28 mouse cellular contexts compared by ENCODE assay signal in genomic region chr9:113971615-113972014, GRCm38 (mm10). TPM values are rescaled to one million over a fixed set of nuclear protein-coding genes. Genes with fewer than 3 reads are reported as not detected.
DNase-seq lines count a peak whose midpoint lies in the region; ATAC-seq and TF ChIP-seq lines count a peak whose summit lies in the region.
"Had no signal": no experiment of that assay in that cellular context is flagged by ENCODE, and none has a peak within 500 bp of the region (broad histone marks: within the 10 kb centered on the region; RNA-seq: fewer than 3 reads in every experiment).

No protein-coding gene starts in this region.

- H3K9me3 ChIP-seq in erythroblast, embryonic 14.5 days (ENCODE audit: control insufficient read depth, low read length), result peaks cover 2% of the 10 kb centered on the region; the same call in 1 of the 2 replicates
- H3K9me3 ChIP-seq in liver, embryonic 13.5 days (replicated peaks), result no peaks in the 10 kb centered on the region
- no peaks in the 10 kb centered on the region for H3K9me3 ChIP-seq in liver, embryonic 11.5 days (ENCODE audit: control insufficient read depth, low read length)
- H3K9me3 ChIP-seq in limb, embryonic 10.5 days (replicated peaks), result no peaks in the 10 kb centered on the region
- H3K9me3 ChIP-seq: forebrain, embryonic 10.5 days; forebrain, embryonic 15.5 days; heart, embryonic 12.5 days; hindbrain, embryonic 13.5 days; limb, embryonic 15.5 days; lung, embryonic 15.5 days; midbrain, embryonic 12.5 days had no signal

- no peaks in the 10 kb centered on the region for H3K27me3 ChIP-seq in erythroblast, embryonic 14.5 days (ENCODE audit: control insufficient read depth)
- H3K27me3 ChIP-seq in liver, embryonic 13.5 days, result no peaks in the 10 kb centered on the region
- no peaks in the 10 kb centered on the region for H3K27me3 ChIP-seq in liver, embryonic 11.5 days (replicated peaks; ENCODE audit: control insufficient read depth, insufficient read depth, low read length)
- no peaks in the 10 kb centered on the region for H3K27me3 ChIP-seq in myocyte (ENCODE audit: control insufficient read depth, insufficient read depth, insufficient read length)
- H3K27me3 ChIP-seq in limb, embryonic 10.5 days (ENCODE audit: low read depth, poor library complexity, severe bottlenecking), result no peaks in the 10 kb centered on the region
- H3K27me3 ChIP-seq: forebrain, embryonic 15.5 days; heart, embryonic 12.5 days; hindbrain, embryonic 13.5 days; limb, embryonic 15.5 days; lung, embryonic 15.5 days; midbrain, embryonic 12.5 days had no signal

- peak overlapping the region; percentile 98; the same call in 1 of the 2 replicates for H3K27ac ChIP-seq in liver, embryonic 13.5 days
- no peak overlapping the region for H3K27ac ChIP-seq in liver, embryonic 11.5 days (ENCODE audit: low read depth, low read length)
- H3K27ac ChIP-seq in limb, embryonic 10.5 days, result no peak overlapping the region
- H3K27ac ChIP-seq: forebrain, embryonic 10.5 days; forebrain, embryonic 15.5 days; hindbrain, embryonic 13.5 days; kidney, postnatal 0 days; limb, embryonic 15.5 days; lung, embryonic 15.5 days; midbrain, embryonic 12.5 days had no signal

- H3K79me2 ChIP-seq in myocyte (ENCODE audit: control insufficient read depth, insufficient read depth), result no peaks in the 10 kb centered on the region

- peak overlapping the region; percentile 77 for H3K4me3 ChIP-seq in erythroblast, embryonic 14.5 days (replicated peaks)
- peak overlapping the region; percentile 68 for H3K4me3 ChIP-seq in liver, embryonic 13.5 days (replicated peaks)
- no peak overlapping the region for H3K4me3 ChIP-seq in liver, embryonic 11.5 days (ENCODE audit: low read depth, low read length)
- no peak overlapping the region for H3K4me3 ChIP-seq in myocyte
- no peak overlapping the region for H3K4me3 ChIP-seq in limb, embryonic 10.5 days
- H3K4me3 ChIP-seq: forebrain, embryonic 10.5 days; forebrain, embryonic 15.5 days; heart, embryonic 12.5 days; hindbrain, embryonic 13.5 days; limb, embryonic 15.5 days; lung, embryonic 15.5 days; midbrain, embryonic 12.5 days had no signal

- H3K36me3 ChIP-seq in erythroblast, embryonic 14.5 days (ENCODE audit: control insufficient read depth), result peaks cover 100% of the 10 kb centered on the region
- peaks cover 91% of the 10 kb centered on the region for H3K36me3 ChIP-seq in liver, embryonic 13.5 days
- peaks cover 60% of the 10 kb centered on the region for H3K36me3 ChIP-seq in liver, embryonic 11.5 days (ENCODE audit: control insufficient read depth, insufficient read depth, low read length)
- peaks cover 38% of the 10 kb centered on the region for H3K36me3 ChIP-seq in myocyte (ENCODE audit: control insufficient read depth, insufficient read depth)
- H3K36me3 ChIP-seq in limb, embryonic 10.5 days, result peaks cover 99% of the 10 kb centered on the region

- WGBS in liver, embryonic 13.5 days (ENCODE audit: insufficient replicate concordance), result 80% methylated on average over 8 of the region's 8 CpGs
- WGBS in liver, embryonic 11.5 days, result 71% methylated on average over 8 of the region's 8 CpGs
- 83% methylated on average over 8 of the region's 8 CpGs for WGBS in limb, embryonic 10.5 days

- TF ChIP-seq POLR2A in myocyte (IDR thresholded peaks at IDR 0.05; ENCODE audit: insufficient read length, low read depth), result no peak

- peaks cover 68% of the 10 kb centered on the region for H3K4me1 ChIP-seq in erythroblast, embryonic 14.5 days (ENCODE audit: control insufficient read depth)
- peaks cover 49% of the 10 kb centered on the region for H3K4me1 ChIP-seq in liver, embryonic 13.5 days (replicated peaks)
- peaks cover 35% of the 10 kb centered on the region for H3K4me1 ChIP-seq in liver, embryonic 11.5 days (replicated peaks; ENCODE audit: control insufficient read depth, insufficient read depth, low read length)
- H3K4me1 ChIP-seq in limb, embryonic 10.5 days, result no peaks in the 10 kb centered on the region
- H3K4me1 ChIP-seq: forebrain, embryonic 10.5 days; forebrain, embryonic 15.5 days; heart, embryonic 12.5 days; hindbrain, embryonic 13.5 days; limb, embryonic 15.5 days; lung, embryonic 15.5 days; midbrain, embryonic 12.5 days had no signal

- peak overlapping the region; percentile 77 for H3K4me2 ChIP-seq in liver, embryonic 13.5 days
- no peak overlapping the region for H3K4me2 ChIP-seq in liver, embryonic 11.5 days
- no peak overlapping the region for H3K4me2 ChIP-seq in myocyte (ENCODE audit: low read depth)
- H3K4me2 ChIP-seq: forebrain, embryonic 15.5 days; heart, embryonic 12.5 days; hindbrain, embryonic 13.5 days; limb, embryonic 15.5 days; lung, embryonic 15.5 days; midbrain, embryonic 12.5 days had no signal

- H3ac ChIP-seq in myocyte (ENCODE audit: control insufficient read depth, insufficient read length), result no peak overlapping the region

- no peak for DNase-seq in liver, embryonic 13.5 days
- DNase-seq in liver, embryonic 11.5 days (ENCODE audit: low spot score), result no peak
- DNase-seq in ZHBTc4 (ENCODE audit: low read depth, low spot score), result peak; percentile 38
- DNase-seq in limb, embryonic 10.5 days (ENCODE audit: low spot score), result no peak
- DNase-seq: adrenal gland, adult 8-10 months; cerebellum, adult 11 months; cerebellum, postnatal 10 days; gastrocnemius, postnatal 25 days; heart, adult 11 months; heart, postnatal 4 days; kidney, adult 8-10 months; layer of hippocampus, postnatal 36 days; left cerebral cortex, postnatal 4 days; retina, postnatal 1 day; right cerebral cortex, postnatal 14 days; thymus, postnatal 4 days had no signal

- no peak for ATAC-seq in erythroblast, adult 5-6 weeks (replicated peaks; ENCODE audit: low FRiP score, poor library complexity, severe bottlenecking)
- ATAC-seq in liver, embryonic 13.5 days (ENCODE audit: low read depth), result no peak
- no peak for ATAC-seq in liver, embryonic 11.5 days (replicated peaks; ENCODE audit: low FRiP score)
- ATAC-seq: forebrain, embryonic 15.5 days; inflammation-experienced regulatory T-cells, adult 6 months had no signal

- peak overlapping the region; percentile 85 for H3K9ac ChIP-seq in liver, embryonic 13.5 days
- no peak overlapping the region for H3K9ac ChIP-seq in liver, embryonic 11.5 days (ENCODE audit: low read depth, low read length)
- H3K9ac ChIP-seq: forebrain, embryonic 15.5 days; heart, embryonic 12.5 days; hindbrain, embryonic 13.5 days; limb, embryonic 15.5 days; lung, embryonic 15.5 days; midbrain, embryonic 12.5 days had no signal

TF ChIP-seq in myocyte, 11 proteins besides CTCF, POLR2A, EP300 and RAD21:
- TF ChIP-seq POLR2AphosphoS2 (IDR thresholded peaks at IDR 0.05; ENCODE audit: insufficient read length, low read depth), result peak; percentile 61
- TF ChIP-seq MYOG (IDR thresholded peaks at IDR 0.05; ENCODE audit: control insufficient read depth in 1 of 3, insufficient read depth in 1 of 3, insufficient read length in 2 of 3, low read depth in 2 of 3), result no peak
- TF ChIP-seq CEBPB (IDR thresholded peaks at IDR 0.05; ENCODE audit: insufficient read depth, poor library complexity, severe bottlenecking), result no peak
- no peak for TF ChIP-seq E2F4 (IDR thresholded peaks at IDR 0.05; ENCODE audit: insufficient read depth)
- TF ChIP-seq TCF3 (IDR thresholded peaks at IDR 0.05; ENCODE audit: insufficient read length, low read depth), result no peak
TF ChIP-seq in myocyte: peak in this region for 1.

RNA-seq across cellular contexts. Expression of gene Ubp1, which starts 40.9 kb away (rescaled TPM):
- polyA plus RNA-seq in erythroblast, embryonic 14.5 days (2012), result 7.0 and 7.2 TPM in 2 replicates
- 227 and 253 TPM in 2 replicates for total RNA-seq in erythroblast, adult 5-6 weeks (2015; ENCODE audit: low replicate concordance)
- total RNA-seq in erythroblast, adult 5-6 weeks (2017; ENCODE audit: low replicate concordance), result 245 and 285 TPM in 2 replicates
- polyA plus RNA-seq in liver, embryonic 13.5 days (2015; fragmentation: Nextera tagmentation; extraction: Ambion mirVana), result 48.4 and 52.8 TPM in 2 replicates
- 57.4 and 58.5 TPM in 2 replicates for polyA plus RNA-seq in liver, embryonic 11.5 days (2014; fragmentation: Nextera tagmentation; extraction: Ambion mirVana)
- 31.1 TPM for polyA plus RNA-seq in myocyte (2012; fragmentation: generic; extraction: Trizol)
- 41.7 and 43.6 TPM in 2 replicates for polyA plus RNA-seq in limb, embryonic 10.5 days (2016; fragmentation: Nextera tagmentation; extraction: Ambion mirVana)

Comparison
In these comparisons a context has a peak if more than half of its experiments do, and no peak if none do; other contexts are left out.
1. H3K4me3 ChIP-seq: peak in erythroblast, embryonic 14.5 days (single experiment) and liver, embryonic 13.5 days (single experiment); none in liver, embryonic 11.5 days (single experiment), myocyte (single experiment) and limb, embryonic 10.5 days (single experiment).